Mouse (Mus musculus) liver, embryonic 13.5 days (tissue): ENCODE data around the gene Olfr397. TPM values are rescaled to one million over a fixed set of nuclear protein-coding genes. Genes with fewer than 3 reads are reported as not detected.

ENCODE experiments used
- ATAC-seq: fragments of 200-750 bp; cut with Nextera tagmentation; 2 replicates; pipeline ENCODE4 v1.8.0; 2017; ENCODE audit warnings: low read depth, mild to moderate bottlenecking, moderate number of reproducible peaks, moderate library complexity
- DNase-seq: peaks from one replicate; pipeline ENCODE4 v3.0.0; 2022
- H3K27ac ChIP-seq: fragments of 300-500 bp; sonication (generic); 2 replicates; pipeline ENCODE4 v1.5.1; 2015; ENCODE audit warnings: moderate library complexity, mild to moderate bottlenecking, inconsistent platforms
- H3K27me3 ChIP-seq: fragments of 300-500 bp; sonication (generic); 2 replicates; pipeline ENCODE4 v1.6.1; 2015; ENCODE audit warnings: mild to moderate bottlenecking, inconsistent platforms
- H3K36me3 ChIP-seq: fragments of 300-500 bp; sonication (generic); 2 replicates; pipeline ENCODE4 v1.6.1; 2015; ENCODE audit warnings: mild to moderate bottlenecking, inconsistent platforms
- H3K4me1 ChIP-seq: fragments of 300-500 bp; sonication (generic); replicated peaks from 2 replicates; pipeline ENCODE4 v1.6.1; 2015; ENCODE audit warnings: inconsistent platforms
- H3K4me2 ChIP-seq: fragments of 300-500 bp; sonication (generic); 2 replicates; pipeline ENCODE4 v1.6.1; 2015; ENCODE audit warnings: inconsistent platforms, mild to moderate bottlenecking, moderate library complexity
- H3K4me3 ChIP-seq: fragments of 300-500 bp; sonication (generic); replicated peaks from 2 replicates; pipeline ENCODE4 v1.5.1; 2015; ENCODE audit warnings: mild to moderate bottlenecking, inconsistent platforms
- H3K9ac ChIP-seq: fragments of 300-500 bp; sonication (generic); 2 replicates; pipeline ENCODE4 v1.6.1; 2015; ENCODE audit warnings: mild to moderate bottlenecking, inconsistent platforms
- H3K9me3 ChIP-seq: fragments of 300-500 bp; sonication (generic); replicated peaks from 2 replicates; pipeline ENCODE4 v1.6.1; 2016; ENCODE audit warnings: inconsistent platforms
- WGBS: fragments of 180-500 bp; shearing (Covaris S2); methylation state at CpG from one replicate; pipeline ENCODE4 v1.1.7; 2015; ENCODE audit not compliant: insufficient replicate concordance; 5-methylcytosine and 5-hydroxymethylcytosine counted together
- polyA plus RNA-seq: library from polyadenylated mRNA; unstranded; fragments of >200 nt; fragmentation: Nextera tagmentation; extraction: Ambion mirVana; gene quantifications from 2 replicates; pipeline ENCODE4 v1.2.1, GENCODE M21; 2015

Gene Olfr397
- not detected in 2 replicates for polyA plus RNA-seq

- Histone ChIP-seq H3K27ac (no peak within 1 kb of the TSS), H3K4me1 (no peaks in the 10 kb centered on the region), H3K9ac (no peak within 1 kb of the TSS), H3K9me3 (no peaks in the 10 kb centered on the region; the same call in 1 of the 2 replicates), H3K36me3 (no peaks in the 10 kb centered on the region), H3K4me2 (no peak within 1 kb of the TSS), H3K4me3 (no peak within 1 kb of the TSS), H3K27me3 (no peaks in the 10 kb centered on the region)
- no peak for ATAC-seq
- no peak for DNase-seq
- WGBS = 39% methylated on average over 1 of the region's 1 CpGs
Measured at GRCm38 (mm10) chr11:73960517-73960916, at the start of gene Olfr397. Olfr397 (plus strand) TSS chr11:73960817.

GRCm38 (mm10) chr11:73936377-73936776, 24.2 kb upstream of the Olfr397 start, which contains the start of gene Olfr23:
Olfr23 (plus strand) TSS chr11:73936677.
- ATAC-seq = no peak
- no peak within 1 kb of the TSS for H3K27ac ChIP-seq
- DNase-seq = no peak

GRCm38 (mm10) chr11:73990307-73990706, 29.7 kb downstream of the Olfr397 start, which contains the start of gene Olfr398:
Olfr398 (minus strand) TSS chr11:73990407.
- Histone ChIP-seq H3K4me3 (no peak within 1 kb of the TSS), H3K27me3 (no peaks in the 10 kb centered on the region), H3K27ac (no peak within 1 kb of the TSS), H3K9ac (no peak within 1 kb of the TSS), H3K4me2 (no peak within 1 kb of the TSS), H3K4me1 (no peaks in the 10 kb centered on the region), H3K36me3 (no peaks in the 10 kb centered on the region), H3K9me3 (peaks cover 11% of the 10 kb centered on the region)
- DNase-seq (no peak), ATAC-seq (no peak)

More at GRCm38 (mm10) chr11:73936377-73936776, 24.2 kb upstream of the Olfr397 start, which contains the start of gene Olfr23:
- Histone ChIP-seq H3K9me3 (no peaks in the 10 kb centered on the region), H3K9ac (no peak within 1 kb of the TSS), H3K4me2 (no peak within 1 kb of the TSS), H3K4me1 (no peaks in the 10 kb centered on the region), H3K4me3 (no peak within 1 kb of the TSS), H3K27me3 (no peaks in the 10 kb centered on the region), H3K36me3 (no peaks in the 10 kb centered on the region)

DNA sequence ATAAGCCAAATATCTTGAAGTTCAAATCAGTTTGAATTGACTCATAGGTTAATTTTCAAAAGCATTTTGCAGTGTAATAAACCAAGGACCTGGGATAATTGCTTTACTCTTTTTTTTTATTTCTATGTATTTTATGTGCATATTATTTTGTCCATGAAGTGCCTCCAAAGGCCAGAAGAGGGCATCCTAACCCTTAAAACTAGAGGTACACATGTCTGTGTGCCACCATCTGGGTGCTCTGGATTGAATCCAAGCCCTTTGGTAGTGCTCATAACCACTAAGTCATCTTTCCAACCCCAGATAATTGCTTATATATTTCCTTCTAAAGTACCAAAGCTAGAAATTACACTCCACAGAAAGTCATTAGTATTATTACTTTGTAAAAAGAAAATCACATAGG, 32.5 kb downstream of the Olfr397 start:
- no peaks in the 10 kb centered on the region for H3K4me1 ChIP-seq
- no peak overlapping the region for H3K9ac ChIP-seq
- no peaks in the 10 kb centered on the region for H3K27me3 ChIP-seq
- H3K27ac ChIP-seq = no peak overlapping the region
- no peaks in the 10 kb centered on the region for H3K36me3 ChIP-seq
- no peak overlapping the region for H3K4me2 ChIP-seq
- ATAC-seq (no peak), DNase-seq (no peak)
- H3K9me3 ChIP-seq = peaks cover 11% of the 10 kb centered on the region
- no peak overlapping the region for H3K4me3 ChIP-seq

Other genes starting within 250 kb of the Olfr397 start
- gene Olfr389, start 180.1 kb upstream of the Olfr397 start, polyA plus RNA-seq = not detected in 2 replicates
- not detected in 2 replicates for gene Olfr390, start 177.9 kb upstream of the Olfr397 start, polyA plus RNA-seq
- gene Olfr391-ps, start 157.8 kb upstream of the Olfr397 start, polyA plus RNA-seq = not detected in 2 replicates
- not detected in 2 replicates for gene Olfr392, start 143.8 kb upstream of the Olfr397 start, polyA plus RNA-seq
- not detected in 2 replicates for gene Olfr393, start 109.4 kb upstream of the Olfr397 start, polyA plus RNA-seq
- not detected in 2 replicates for gene Olfr394, start 70.0 kb upstream of the Olfr397 start, polyA plus RNA-seq
- not detected in 2 replicates for gene Olfr395, start 51.5 kb upstream of the Olfr397 start, polyA plus RNA-seq
- not detected in 2 replicates for gene Olfr23, start 24.1 kb upstream of the Olfr397 start, polyA plus RNA-seq
- not detected in 2 replicates for gene Olfr398, start 29.6 kb downstream of the Olfr397 start, polyA plus RNA-seq
- gene Olfr139, start 95.7 kb downstream of the Olfr397 start, polyA plus RNA-seq = not detected in 2 replicates
- not detected in 2 replicates for gene Olfr399, start 95.8 kb downstream of the Olfr397 start, polyA plus RNA-seq
- not detected in 2 replicates for gene Zfp616, start 109.1 kb downstream of the Olfr397 start, polyA plus RNA-seq
- not detected in 2 replicates for gene Olfr401, start 152.9 kb downstream of the Olfr397 start, polyA plus RNA-seq
- not detected in 2 replicates for gene Olfr402, start 192.7 kb downstream of the Olfr397 start, polyA plus RNA-seq
- not detected in 2 replicates for gene Olfr403, start 225.4 kb downstream of the Olfr397 start, polyA plus RNA-seq